Mouse (Mus musculus) midbrain, embryonic 14.5 days (tissue): ENCODE measurements at regions not wholly inside any gene's neighbourhood (a gene's known extent, or its start where the extent isn't known, plus 50 kb on each side); places are given as distances from the start of the nearest gene placed in this dataset.

ENCODE experiments used
- ATAC-seq: fragments of 200-750 bp; cut with Nextera tagmentation; 2 replicates; pipeline ENCODE4 v1.8.0; 2017; ENCODE audit warnings: moderate number of reproducible peaks, moderate library complexity; ENCODE audit not compliant: low FRiP score, low TSS enrichment
- DNase-seq: peaks from one replicate; pipeline ENCODE4 v3.0.0-alpha.2; 2015
- H3K27ac ChIP-seq: fragments of 300-500 bp; sonication (generic); replicated peaks from 2 replicates; pipeline ENCODE4 v1.5.1; 2014; ENCODE audit warnings: mild to moderate bottlenecking, low read depth, low read length, moderate library complexity
- H3K27me3 ChIP-seq: fragments of 300-500 bp; sonication (generic); 2 replicates; pipeline ENCODE4 v1.6.1; 2014; ENCODE audit warnings: low read length, control low read depth, mixed read lengths; ENCODE audit not compliant: control insufficient read depth, insufficient read depth
- H3K36me3 ChIP-seq: fragments of 300-500 bp; sonication (generic); 2 replicates; pipeline ENCODE4 v1.6.1; 2014; ENCODE audit warnings: low read length, control low read depth; ENCODE audit not compliant: control insufficient read depth, insufficient read depth
- H3K4me1 ChIP-seq: fragments of 300-500 bp; sonication (generic); 2 replicates; pipeline ENCODE4 v1.6.1; 2014; ENCODE audit warnings: mild to moderate bottlenecking, antibody characterized with exemption, low read length, control low read depth; ENCODE audit not compliant: control insufficient read depth, insufficient read depth
- H3K4me2 ChIP-seq: fragments of 300-500 bp; sonication (generic); 2 replicates; pipeline ENCODE4 v1.6.1; 2014; ENCODE audit warnings: mild to moderate bottlenecking, low read length, moderate library complexity
- H3K4me3 ChIP-seq: fragments of 300-500 bp; sonication (generic); replicated peaks from 2 replicates; pipeline ENCODE4 v1.5.1; 2014; ENCODE audit warnings: low read depth, low read length
- H3K9ac ChIP-seq: fragments of 300-500 bp; sonication (generic); replicated peaks from 2 replicates; pipeline ENCODE4 v1.6.1; 2014; ENCODE audit warnings: mild to moderate bottlenecking, low read length, moderate library complexity
- H3K9me3 ChIP-seq: fragments of 300-500 bp; sonication (generic); 2 replicates; pipeline ENCODE4 v1.6.1; 2016; ENCODE audit warnings: low read length, control low read depth, mixed read lengths; ENCODE audit not compliant: control insufficient read depth
- WGBS: fragments of 180-500 bp; shearing (Covaris S2); extraction: QIAGEN DNeasy Blood & Tissue Kit; methylation state at CpG from one replicate; pipeline ENCODE4 v1.1.7; 2014; 5-methylcytosine and 5-hydroxymethylcytosine counted together

GRCm38 (mm10) chr15:63479270-63479805 is 365.6 kb downstream of the Gsdmc2 start:
- H3K36me3 ChIP-seq: no peaks in the 10 kb centered on the region
- no peak for DNase-seq
- 77% methylated on average over 1 of the region's 1 CpGs for WGBS
- no peak overlapping the region for H3K27ac ChIP-seq
- H3K4me2 ChIP-seq: no peak overlapping the region
- no peaks in the 10 kb centered on the region for H3K27me3 ChIP-seq
- H3K4me3 ChIP-seq: no peak overlapping the region
- no peak overlapping the region for H3K9ac ChIP-seq
- no peak for ATAC-seq
- no peaks in the 10 kb centered on the region for H3K4me1 ChIP-seq
- H3K9me3 ChIP-seq: no peaks in the 10 kb centered on the region

- Histone ChIP-seq H3K4me1 (no peaks in the 10 kb centered on the region), H3K4me2 (no peak overlapping the region), H3K9me3 (no peaks in the 10 kb centered on the region), H3K27me3 (no peaks in the 10 kb centered on the region), H3K9ac (no peak overlapping the region), H3K36me3 (no peaks in the 10 kb centered on the region), H3K27ac (no peak overlapping the region), H3K4me3 (no peak overlapping the region)
- no peak for DNase-seq
- ATAC-seq: no peak
- WGBS: 84% methylated on average over 1 of the region's 1 CpGs
These were observed 378.1 kb downstream of the Gsdmc2 start for GRCm38 (mm10) chr15:63466916-63467315.

GRCm38 (mm10) chr15:63452529-63452928 is 392.4 kb downstream of the Gsdmc2 start:
- H3K9ac ChIP-seq: no peak overlapping the region
- 92% methylated on average over 3 of the region's 3 CpGs for WGBS

GRCm38 (mm10) chr15:63446288-63446687 is 398.7 kb downstream of the Gsdmc2 start:
- no peak for DNase-seq
- H3K4me2 ChIP-seq: no peak overlapping the region

More at GRCm38 (mm10) chr15:63452529-63452928, 392.4 kb downstream of the Gsdmc2 start:
- Histone ChIP-seq H3K36me3 (no peaks in the 10 kb centered on the region), H3K27me3 (no peaks in the 10 kb centered on the region), H3K9me3 (no peaks in the 10 kb centered on the region), H3K4me2 (no peak overlapping the region), H3K27ac (no peak overlapping the region), H3K4me3 (no peak overlapping the region), H3K4me1 (no peaks in the 10 kb centered on the region)
- DNase-seq: no peak
- ATAC-seq: no peak

GRCm38 (mm10) chr15:63445016-63445415 is 400.0 kb downstream of the Gsdmc2 start:
- Histone ChIP-seq H3K4me3 (no peak overlapping the region), H3K27ac (no peak overlapping the region), H3K36me3 (no peaks in the 10 kb centered on the region), H3K9me3 (no peaks in the 10 kb centered on the region), H3K4me2 (no peak overlapping the region), H3K9ac (no peak overlapping the region), H3K27me3 (no peaks in the 10 kb centered on the region), H3K4me1 (no peaks in the 10 kb centered on the region)
- 90% methylated on average over 4 of the region's 4 CpGs for WGBS
- no peak for DNase-seq
- no peak for ATAC-seq

More at GRCm38 (mm10) chr15:63446288-63446687, 398.7 kb downstream of the Gsdmc2 start:
- ATAC-seq: no peak
- Histone ChIP-seq H3K27ac (no peak overlapping the region), H3K9me3 (no peaks in the 10 kb centered on the region), H3K36me3 (no peaks in the 10 kb centered on the region), H3K9ac (no peak overlapping the region), H3K27me3 (no peaks in the 10 kb centered on the region), H3K4me3 (no peak overlapping the region), H3K4me1 (no peaks in the 10 kb centered on the region)
- 67% methylated on average over 4 of the region's 4 CpGs for WGBS

- H3K36me3 ChIP-seq: no peaks in the 10 kb centered on the region
- no peak overlapping the region for H3K9ac ChIP-seq
- no peaks in the 10 kb centered on the region for H3K4me1 ChIP-seq
- H3K9me3 ChIP-seq: no peaks in the 10 kb centered on the region
- H3K4me3 ChIP-seq: no peak overlapping the region
- no peak for ATAC-seq
- WGBS: 89% methylated on average over 6 of the region's 6 CpGs
- no peaks in the 10 kb centered on the region for H3K27me3 ChIP-seq
- no peak for DNase-seq
- no peak overlapping the region for H3K4me2 ChIP-seq
- H3K27ac ChIP-seq: no peak overlapping the region
These were observed 402.7 kb downstream of the Gsdmc2 start for GRCm38 (mm10) chr15:63442146-63442780.

- no peak overlapping the region for H3K27ac ChIP-seq
- ATAC-seq (no peak), DNase-seq (no peak)
- H3K9ac ChIP-seq: no peak overlapping the region
- H3K9me3 ChIP-seq: no peaks in the 10 kb centered on the region
- no peaks in the 10 kb centered on the region for H3K36me3 ChIP-seq
- H3K27me3 ChIP-seq: no peaks in the 10 kb centered on the region
- no peaks in the 10 kb centered on the region for H3K4me1 ChIP-seq
- H3K4me3 ChIP-seq: no peak overlapping the region
- 86% methylated on average over 4 of the region's 4 CpGs for WGBS
- no peak overlapping the region for H3K4me2 ChIP-seq
These were observed 432.3 kb downstream of the Gsdmc2 start for GRCm38 (mm10) chr15:63412649-63413048.

GRCm38 (mm10) chr15:63411771-63412118 is 433.2 kb downstream of the Gsdmc2 start:
- Histone ChIP-seq H3K4me3 (no peak overlapping the region), H3K27ac (no peak overlapping the region), H3K9me3 (no peaks in the 10 kb centered on the region), H3K4me2 (no peak overlapping the region), H3K9ac (no peak overlapping the region), H3K27me3 (no peaks in the 10 kb centered on the region), H3K36me3 (no peaks in the 10 kb centered on the region), H3K4me1 (no peaks in the 10 kb centered on the region)
- ATAC-seq (no peak), DNase-seq (no peak)
- 95% methylated on average over 3 of the region's 3 CpGs for WGBS

- Histone ChIP-seq H3K4me1 (no peaks in the 10 kb centered on the region), H3K4me3 (no peak overlapping the region), H3K9ac (no peak overlapping the region), H3K36me3 (no peaks in the 10 kb centered on the region), H3K27ac (no peak overlapping the region), H3K27me3 (no peaks in the 10 kb centered on the region), H3K4me2 (no peak overlapping the region), H3K9me3 (no peaks in the 10 kb centered on the region)
- DNase-seq (no peak), ATAC-seq (no peak)
- WGBS: 72% methylated on average over 11 of the region's 11 CpGs
These were observed 433.8 kb downstream of the Gsdmc2 start for GRCm38 (mm10) chr15:63410994-63411770.
